Mouse (Mus musculus) olfactory bulb, adult 2 months (tissue): ENCODE results near the gene Tldc2.

Experiments used
- CTCF ChIP-seq: fragments of 200-500 bp; IDR thresholded peaks from 2 replicates; pipeline ENCODE4 v1.5.1; 2012; ENCODE audit warnings: low read depth, mild to moderate bottlenecking, low read length, moderate library complexity; ENCODE audit not compliant: insufficient read depth
- POLR2A ChIP-seq: fragments of 200-500 bp; IDR thresholded peaks from 2 replicates; pipeline ENCODE4 v1.6.1; 2012; ENCODE audit warnings: mild to moderate bottlenecking, low read depth, low read length, moderate library complexity; ENCODE audit not compliant: insufficient read depth

DNA sequence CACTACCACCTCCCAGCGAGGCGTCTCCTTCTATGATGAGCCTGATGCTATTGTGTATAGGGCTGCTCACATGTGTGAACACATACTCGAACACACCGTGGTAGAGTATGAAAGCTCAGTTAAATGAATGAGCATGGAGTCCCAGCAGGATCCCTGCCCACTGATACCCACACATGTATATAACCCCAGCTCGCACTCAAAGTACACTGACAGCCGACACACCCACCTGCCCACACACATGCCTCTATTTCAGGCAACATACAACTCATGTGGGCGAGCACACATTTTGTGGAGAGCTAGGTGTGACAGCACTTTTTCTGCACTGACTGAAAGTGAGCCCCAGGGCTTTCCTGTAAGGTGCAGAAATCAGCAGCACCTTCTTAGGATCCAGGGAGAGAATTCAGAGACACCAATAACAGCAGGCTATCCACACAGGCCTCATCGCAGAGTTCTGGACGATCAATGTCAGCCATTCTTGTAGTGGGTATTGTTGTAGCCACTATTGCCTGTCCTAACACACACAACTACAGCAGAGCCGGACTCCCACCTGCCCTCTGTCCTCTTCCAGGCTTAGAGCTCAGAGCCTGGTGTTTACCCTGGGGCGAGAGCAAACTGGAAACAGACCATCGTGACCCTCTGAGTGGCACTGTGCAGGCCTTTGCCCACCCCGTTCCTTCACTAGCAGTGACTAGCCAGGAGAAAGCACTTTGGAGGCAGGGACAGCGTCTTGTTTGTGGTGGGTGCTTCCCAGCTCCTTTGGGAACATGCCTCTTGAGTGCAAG is 872 bp downstream of the Tldc2 start:
- TF ChIP-seq CTCF (no peak), POLR2A (no peak)
